23 mouse cellular contexts compared by ENCODE assay signal in genomic region chr10:83245720-83246119, GRCm38 (mm10).
DNase-seq lines count a peak whose midpoint lies in the region; ATAC-seq lines count a peak whose summit lies in the region.
"Had no signal": no experiment of that assay in that cellular context is flagged by ENCODE, and none has a peak within 500 bp of the region (broad histone marks: within the 10 kb centered on the region; RNA-seq: fewer than 3 reads in every experiment).

No protein-coding gene starts in this region.

- no peaks in the 10 kb centered on the region for H3K27me3 ChIP-seq in embryonic facial prominence, embryonic 11.5 days (ENCODE audit: control insufficient read depth, insufficient read depth, low read length)
- peaks cover 42% of the 10 kb centered on the region for H3K27me3 ChIP-seq in embryonic facial prominence, embryonic 10.5 days (replicated peaks; ENCODE audit: low read depth, poor library complexity, severe bottlenecking)
- no peaks in the 10 kb centered on the region for H3K27me3 ChIP-seq in neural tube, embryonic 11.5 days (ENCODE audit: control insufficient read depth, insufficient read depth, low read length)
- H3K27me3 ChIP-seq in neural tube, embryonic 15.5 days (replicated peaks), result no peaks in the 10 kb centered on the region
- H3K27me3 ChIP-seq in midbrain, embryonic 15.5 days (replicated peaks), result no peaks in the 10 kb centered on the region
- 0 out of 2 replicates have a peak, but pooled peaks cover 3% of the 10 kb centered on the region for H3K27me3 ChIP-seq in heart, embryonic 12.5 days (replicated peaks)
- H3K27me3 ChIP-seq: embryonic facial prominence, embryonic 15.5 days; lung, embryonic 15.5 days had no signal

- no peak overlapping the region for H3K4me2 ChIP-seq in embryonic facial prominence, embryonic 11.5 days (ENCODE audit: low read depth, low read length)
- no peak overlapping the region for H3K4me2 ChIP-seq in neural tube, embryonic 11.5 days (ENCODE audit: low read depth)
- H3K4me2 ChIP-seq in neural tube, embryonic 15.5 days, result no peak overlapping the region
- H3K4me2 ChIP-seq in midbrain, embryonic 15.5 days, result no peak overlapping the region
- H3K4me2 ChIP-seq in heart, embryonic 12.5 days, result no peak overlapping the region
- H3K4me2 ChIP-seq: embryonic facial prominence, embryonic 15.5 days; liver, embryonic 15.5 days; lung, embryonic 15.5 days had no signal

- WGBS in embryonic facial prominence, embryonic 11.5 days, result 50% methylated on average over 7 of the region's 7 CpGs
- WGBS in embryonic facial prominence, embryonic 10.5 days, result 59% methylated on average over 7 of the region's 7 CpGs
- WGBS in neural tube, embryonic 11.5 days, result 67% methylated on average over 7 of the region's 7 CpGs
- WGBS in neural tube, embryonic 15.5 days, result 48% methylated on average over 7 of the region's 7 CpGs
- 54% methylated on average over 7 of the region's 7 CpGs for WGBS in midbrain, embryonic 15.5 days
- WGBS in heart, embryonic 12.5 days, result 73% methylated on average over 7 of the region's 7 CpGs

- H3K9me3 ChIP-seq in embryonic facial prominence, embryonic 11.5 days (replicated peaks; ENCODE audit: control insufficient read depth, low read length), result no peaks in the 10 kb centered on the region
- H3K9me3 ChIP-seq in embryonic facial prominence, embryonic 10.5 days, result no peaks in the 10 kb centered on the region
- H3K9me3 ChIP-seq in neural tube, embryonic 11.5 days (ENCODE audit: control insufficient read depth, low read length), result no peaks in the 10 kb centered on the region
- no peaks in the 10 kb centered on the region for H3K9me3 ChIP-seq in neural tube, embryonic 15.5 days (replicated peaks)
- H3K9me3 ChIP-seq in midbrain, embryonic 15.5 days, result no peaks in the 10 kb centered on the region
- H3K9me3 ChIP-seq in heart, embryonic 12.5 days (replicated peaks), result no peaks in the 10 kb centered on the region
- H3K9me3 ChIP-seq: embryonic facial prominence, embryonic 15.5 days; limb, embryonic 10.5 days; liver, embryonic 15.5 days; lung, embryonic 15.5 days; megakaryocyte, embryonic 14.5 days had no signal

- H3K9ac ChIP-seq in embryonic facial prominence, embryonic 11.5 days (replicated peaks; ENCODE audit: low read length), result no peak overlapping the region
- H3K9ac ChIP-seq in neural tube, embryonic 11.5 days (ENCODE audit: low read length), result no peak overlapping the region
- H3K9ac ChIP-seq in neural tube, embryonic 15.5 days (replicated peaks), result no peak overlapping the region
- H3K9ac ChIP-seq in midbrain, embryonic 15.5 days, result no peak overlapping the region
- H3K9ac ChIP-seq in heart, embryonic 12.5 days, result no peak overlapping the region
- H3K9ac ChIP-seq: embryonic facial prominence, embryonic 15.5 days; liver, embryonic 15.5 days; lung, embryonic 15.5 days had no signal

- DNase-seq in embryonic facial prominence, embryonic 11.5 days (ENCODE audit: low spot score), result no peak
- DNase-seq in embryonic facial prominence, embryonic 10.5 days (ENCODE audit: low spot score), result no peak
- DNase-seq in neural tube, embryonic 11.5 days (ENCODE audit: low spot score), result peak; percentile 27
- no peak for DNase-seq in layer of hippocampus, adult 8-10 months (ENCODE audit: low spot score in 2 of 2)
- DNase-seq: adrenal gland, postnatal 25 days; cerebellum, adult 9-11 months; gastrocnemius, adult 2 months; kidney, adult 2 months; liver; lung, postnatal 36 days; thymus, adult 18-20 months had no signal

- no peak overlapping the region for H3K4me3 ChIP-seq in embryonic facial prominence, embryonic 11.5 days (ENCODE audit: low read depth, low read length)
- no peak overlapping the region for H3K4me3 ChIP-seq in embryonic facial prominence, embryonic 10.5 days
- no peak overlapping the region for H3K4me3 ChIP-seq in neural tube, embryonic 11.5 days (ENCODE audit: low read depth, low read length)
- H3K4me3 ChIP-seq in neural tube, embryonic 15.5 days (replicated peaks), result no peak overlapping the region
- H3K4me3 ChIP-seq in midbrain, embryonic 15.5 days, result no peak overlapping the region
- H3K4me3 ChIP-seq in heart, embryonic 12.5 days, result no peak overlapping the region
- H3K4me3 ChIP-seq: embryonic facial prominence, embryonic 15.5 days; gastrocnemius, adult 2 months; left cerebral cortex, adult 2 months; limb, embryonic 10.5 days; liver, embryonic 15.5 days; lung, embryonic 15.5 days; megakaryocyte, embryonic 14.5 days had no signal

- H3K27ac ChIP-seq in embryonic facial prominence, embryonic 11.5 days (replicated peaks; ENCODE audit: low read depth, low read length), result no peak overlapping the region
- H3K27ac ChIP-seq in embryonic facial prominence, embryonic 10.5 days (replicated peaks), result no peak overlapping the region
- H3K27ac ChIP-seq in neural tube, embryonic 11.5 days (ENCODE audit: low read depth, low read length), result no peak overlapping the region
- no peak overlapping the region for H3K27ac ChIP-seq in neural tube, embryonic 15.5 days (replicated peaks)
- H3K27ac ChIP-seq in midbrain, embryonic 15.5 days, result peak overlapping the region; percentile 16; the same call in 1 of the 2 replicates
- H3K27ac ChIP-seq in heart, embryonic 12.5 days (ENCODE audit: poor library complexity, severe bottlenecking), result no peak overlapping the region
- H3K27ac ChIP-seq: embryonic facial prominence, embryonic 15.5 days; gastrocnemius, adult 2 months; kidney, postnatal 0 days; left cerebral cortex, adult 2 months; limb, embryonic 10.5 days; liver, embryonic 15.5 days; lung, embryonic 15.5 days had no signal

- no peaks in the 10 kb centered on the region for H3K36me3 ChIP-seq in embryonic facial prominence, embryonic 11.5 days (replicated peaks; ENCODE audit: control insufficient read depth, insufficient read depth, low read depth, low read length)
- no peaks in the 10 kb centered on the region for H3K36me3 ChIP-seq in embryonic facial prominence, embryonic 10.5 days (replicated peaks)
- H3K36me3 ChIP-seq in neural tube, embryonic 11.5 days (ENCODE audit: control insufficient read depth, insufficient read depth, low read length), result no peaks in the 10 kb centered on the region
- H3K36me3 ChIP-seq in neural tube, embryonic 15.5 days, result no peaks in the 10 kb centered on the region
- H3K36me3 ChIP-seq in midbrain, embryonic 15.5 days (replicated peaks), result no peaks in the 10 kb centered on the region
- no peaks in the 10 kb centered on the region for H3K36me3 ChIP-seq in heart, embryonic 12.5 days
- H3K36me3 ChIP-seq: embryonic facial prominence, embryonic 15.5 days; limb, embryonic 10.5 days; liver, embryonic 15.5 days; lung, embryonic 15.5 days had no signal

- H3K4me1 ChIP-seq in embryonic facial prominence, embryonic 11.5 days (ENCODE audit: control insufficient read depth, insufficient read depth, low read length), result no peaks in the 10 kb centered on the region
- peaks cover 12% of the 10 kb centered on the region for H3K4me1 ChIP-seq in embryonic facial prominence, embryonic 10.5 days
- H3K4me1 ChIP-seq in neural tube, embryonic 11.5 days (ENCODE audit: control insufficient read depth, insufficient read depth, low read length), result no peaks in the 10 kb centered on the region; the same call in 1 of the 2 replicates
- H3K4me1 ChIP-seq in neural tube, embryonic 15.5 days, result peaks cover 12% of the 10 kb centered on the region
- H3K4me1 ChIP-seq in midbrain, embryonic 15.5 days, result peaks cover 26% of the 10 kb centered on the region
- H3K4me1 ChIP-seq in heart, embryonic 12.5 days (replicated peaks), result peaks cover 13% of the 10 kb centered on the region; the same call in 1 of the 2 replicates
- H3K4me1 ChIP-seq: liver, embryonic 15.5 days had no signal

- peak; percentile 48; the same call in 1 of the 2 replicates for ATAC-seq in embryonic facial prominence, embryonic 11.5 days (replicated peaks; ENCODE audit: insufficient number of reproducible peaks, low FRiP score, low TSS enrichment, low read depth)
- ATAC-seq in neural tube, embryonic 11.5 days (ENCODE audit: insufficient read depth, low FRiP score, low TSS enrichment), result no peak
- ATAC-seq in neural tube, embryonic 15.5 days (ENCODE audit: low FRiP score), result no peak
- peak; percentile 27; the same call in 1 of the 2 replicates for ATAC-seq in midbrain, embryonic 15.5 days (replicated peaks)
- ATAC-seq in megakaryocyte-erythroid progenitor cell, adult 5-6 weeks (replicated peaks; ENCODE audit: low FRiP score, low TSS enrichment, poor library complexity, severe bottlenecking), result no peak
- ATAC-seq in heart, embryonic 12.5 days (ENCODE audit: insufficient number of reproducible peaks, low FRiP score), result no peak
- ATAC-seq: forebrain, embryonic 14.5 days had no signal

Comparison
In these comparisons a context has a peak if more than half of its experiments do, and no peak if none do; other contexts are left out.
1. ATAC-seq: peak in embryonic facial prominence, embryonic 11.5 days (single experiment) and midbrain, embryonic 15.5 days (single experiment); none in neural tube, embryonic 11.5 days (single experiment), neural tube, embryonic 15.5 days (single experiment), megakaryocyte-erythroid progenitor cell, adult 5-6 weeks (single experiment) and heart, embryonic 12.5 days (single experiment).